In genomic region chr1:153709451-153709850, GRCm38 (mm10) we compare ENCODE assay signal across 24 mouse cellular contexts. TPM values are rescaled to one million over a fixed set of nuclear protein-coding genes. Genes with fewer than 3 reads are reported as not detected.
DNase-seq lines count a peak whose midpoint lies in the region; ATAC-seq lines count a peak whose summit lies in the region.
"Had no signal": no experiment of that assay in that cellular context is flagged by ENCODE, and none has a peak within 500 bp of the region (broad histone marks: within the 10 kb centered on the region; RNA-seq: fewer than 3 reads in every experiment).

No protein-coding gene starts in this region.

- no peak overlapping the region for H3K9ac ChIP-seq in heart, embryonic 13.5 days
- no peak overlapping the region for H3K9ac ChIP-seq in hindbrain, embryonic 14.5 days
- H3K9ac ChIP-seq: embryonic facial prominence, embryonic 15.5 days; hindbrain, embryonic 15.5 days; intestine, embryonic 15.5 days; liver, postnatal 0 days had no signal

- H3K27ac ChIP-seq in heart, embryonic 13.5 days (replicated peaks): 0 out of 2 replicates have a peak overlapping the region, but pooled peaks have one; percentile 12
- H3K27ac ChIP-seq in hindbrain, embryonic 14.5 days: no peak overlapping the region
- H3K27ac ChIP-seq: embryonic facial prominence, embryonic 15.5 days; heart, adult 2 months; hindbrain, embryonic 15.5 days; intestine, embryonic 15.5 days; midbrain, embryonic 10.5 days had no signal

- H3K27me3 ChIP-seq in heart, embryonic 13.5 days (replicated peaks): no peaks in the 10 kb centered on the region
- H3K27me3 ChIP-seq in hindbrain, embryonic 14.5 days (ENCODE audit: control insufficient read depth, insufficient read depth, low read length): no peaks in the 10 kb centered on the region
- H3K27me3 ChIP-seq: embryonic facial prominence, embryonic 15.5 days; hindbrain, embryonic 15.5 days; intestine, embryonic 15.5 days had no signal

- H3K36me3 ChIP-seq in heart, embryonic 13.5 days: no peaks in the 10 kb centered on the region
- H3K36me3 ChIP-seq in hindbrain, embryonic 14.5 days (replicated peaks; ENCODE audit: control insufficient read depth, insufficient read depth): no peaks in the 10 kb centered on the region
- H3K36me3 ChIP-seq: embryonic facial prominence, embryonic 15.5 days; hindbrain, embryonic 15.5 days; intestine, embryonic 15.5 days; midbrain, embryonic 10.5 days had no signal

- H3K4me3 ChIP-seq in heart, embryonic 13.5 days: no peak overlapping the region
- H3K4me3 ChIP-seq in hindbrain, embryonic 14.5 days (replicated peaks; ENCODE audit: low read length): no peak overlapping the region
- H3K4me3 ChIP-seq: embryonic facial prominence, embryonic 15.5 days; heart, adult 2 months; hindbrain, embryonic 15.5 days; intestine, embryonic 15.5 days; midbrain, embryonic 10.5 days had no signal

- 46% methylated on average over 5 of the region's 5 CpGs for WGBS in heart, embryonic 13.5 days
- WGBS in hindbrain, embryonic 14.5 days: 75% methylated on average over 5 of the region's 5 CpGs

- H3K4me2 ChIP-seq in heart, embryonic 13.5 days: no peak overlapping the region
- no peak overlapping the region for H3K4me2 ChIP-seq in hindbrain, embryonic 14.5 days (replicated peaks)
- H3K4me2 ChIP-seq: embryonic facial prominence, embryonic 15.5 days; hindbrain, embryonic 15.5 days; intestine, embryonic 15.5 days had no signal

- no peaks in the 10 kb centered on the region; the same call in 1 of the 2 replicates for H3K9me3 ChIP-seq in heart, embryonic 13.5 days
- no peaks in the 10 kb centered on the region for H3K9me3 ChIP-seq in hindbrain, embryonic 14.5 days (ENCODE audit: control insufficient read depth, low read length)
- H3K9me3 ChIP-seq: embryonic facial prominence, embryonic 15.5 days; hindbrain, embryonic 15.5 days; intestine, embryonic 15.5 days; midbrain, embryonic 10.5 days had no signal

- peaks cover 20% of the 10 kb centered on the region for H3K4me1 ChIP-seq in heart, embryonic 13.5 days
- 0 out of 2 replicates have a peak, but pooled peaks cover under 1% of the 10 kb centered on the region for H3K4me1 ChIP-seq in hindbrain, embryonic 14.5 days (replicated peaks; ENCODE audit: control insufficient read depth, insufficient read depth, low read length)

- no peak for ATAC-seq in heart, embryonic 13.5 days (ENCODE audit: extremely low read depth, insufficient number of reproducible peaks, low FRiP score, low TSS enrichment)
- peak; percentile 28 for ATAC-seq in activated CD4-positive, CD25-positive, alpha-beta regulatory T cell, adult 4 months
- peak; percentile 69 for ATAC-seq in megakaryocyte progenitor cell, adult 5-6 weeks (replicated peaks; ENCODE audit: poor library complexity)
- ATAC-seq in hindbrain, embryonic 14.5 days (ENCODE audit: low FRiP score): no peak
- ATAC-seq: forebrain, embryonic 14.5 days; intestine, embryonic 15.5 days; liver, postnatal 0 days had no signal

- DNase-seq in heart, adult 8-10 months (ENCODE audit: low spot score): no peak
- DNase-seq in A20 (ENCODE audit: low read depth, low spot score): peak; percentile 46
- no peak for DNase-seq in c-Kit-positive CD71-positive TER-119-positive erythroid progenitor cells, embryonic 14.5 days (ENCODE audit: low spot score)
- no peak for DNase-seq in hindbrain, embryonic 14.5 days (ENCODE audit: low spot score)
- DNase-seq: cerebellum, adult 18-20 months; cerebellum, postnatal 25 days; gastrocnemius, postnatal 14 days; heart, adult 2 months; heart, postnatal 4 days; kidney, postnatal 36 days; layer of hippocampus, postnatal 36 days; liver, postnatal 0 days; lung, postnatal 36 days had no signal

RNA-seq across cellular contexts. Expression of gene Rgs16, which starts 30.7 kb away (rescaled TPM):
- 5.7 and 6.8 TPM in 2 replicates for polyA plus RNA-seq in heart, embryonic 13.5 days (2015; fragmentation: Nextera tagmentation; extraction: Ambion mirVana)
- 1 to 10 TPM; 1.2 to 2.6 (median 2.0) TPM for total RNA-seq in heart, adult 8-10 months (2022)
- polyA plus RNA-seq in activated CD4-positive, CD25-positive, alpha-beta regulatory T cell, adult 4 months (2017; shearing (Covaris generic)): 10 to 100 TPM in 1 of 2 experiments, 1 to 10 TPM in 1; 5.6 to 27.5 TPM
- total RNA-seq in megakaryocyte progenitor cell, adult 5-6 weeks (2015): not detected in 2 replicates
- 0.44 TPM in 1 of 2 replicates, not detected in the other for total RNA-seq in megakaryocyte progenitor cell, adult 5-6 weeks (2017)
- polyA plus RNA-seq in hindbrain, embryonic 14.5 days (2014; fragmentation: Nextera tagmentation; extraction: Ambion mirVana): 6.5 and 6.8 TPM in 2 replicates

RNA-seq across cellular contexts. Expression of gene Rnasel, which starts 39.8 kb away (rescaled TPM):
- polyA plus RNA-seq in heart, embryonic 13.5 days (2015; fragmentation: Nextera tagmentation; extraction: Ambion mirVana): 13.9 and 17.3 TPM in 2 replicates
- 1 to 10 TPM; 3.8 to 4.4 (median 3.9) TPM for total RNA-seq in heart, adult 8-10 months (2022)
- 10 to 100 TPM; 38.6 to 49.7 TPM for polyA plus RNA-seq in activated CD4-positive, CD25-positive, alpha-beta regulatory T cell, adult 4 months (2017; shearing (Covaris generic))
- 41.4 and 52.2 TPM in 2 replicates for total RNA-seq in megakaryocyte progenitor cell, adult 5-6 weeks (2015)
- 46.4 and 58.3 TPM in 2 replicates for total RNA-seq in megakaryocyte progenitor cell, adult 5-6 weeks (2017)
- polyA plus RNA-seq in hindbrain, embryonic 14.5 days (2014; fragmentation: Nextera tagmentation; extraction: Ambion mirVana): 37.2 and 40.9 TPM in 2 replicates

RNA-seq across cellular contexts. Expression of gene Rgs8, which starts 56.6 kb away (rescaled TPM):
- polyA plus RNA-seq in heart, embryonic 13.5 days (2015; fragmentation: Nextera tagmentation; extraction: Ambion mirVana): 0.56 and 0.60 TPM in 2 replicates
- total RNA-seq in heart, adult 8-10 months (2022): not detected
- polyA plus RNA-seq in activated CD4-positive, CD25-positive, alpha-beta regulatory T cell, adult 4 months (2017; shearing (Covaris generic)): under 1 TPM in 1 of 2 experiments, not detected in 1; 0.09 TPM
- 0.17 and 1.1 TPM in 2 replicates for total RNA-seq in megakaryocyte progenitor cell, adult 5-6 weeks (2015)
- total RNA-seq in megakaryocyte progenitor cell, adult 5-6 weeks (2017): 0.25 and 0.37 TPM in 2 replicates
- 16.4 and 19.7 TPM in 2 replicates for polyA plus RNA-seq in hindbrain, embryonic 14.5 days (2014; fragmentation: Nextera tagmentation; extraction: Ambion mirVana)
- total RNA-seq: adrenal gland, adult 18-20 months; heart, adult 2 months had no signal
- polyA plus RNA-seq: liver, adult 2 months; liver, postnatal 0 days; urinary bladder, adult 2 months had no signal

Comparison
In these comparisons a context has a peak if more than half of its experiments do, and no peak if none do; other contexts are left out.
1. ATAC-seq: peak in activated CD4-positive, CD25-positive, alpha-beta regulatory T cell, adult 4 months (single experiment) and megakaryocyte progenitor cell, adult 5-6 weeks (single experiment); none in heart, embryonic 13.5 days (single experiment) and hindbrain, embryonic 14.5 days (single experiment).
2. RNA of gene Rgs8, which starts 56.6 kb away (polyA plus RNA-seq): 16.4 to 19.7 TPM in hindbrain, embryonic 14.5 days; 0.56 to 0.60 TPM in heart, embryonic 13.5 days and 0.09 TPM in activated CD4-positive, CD25-positive, alpha-beta regulatory T cell, adult 4 months; every median in the first group is over 10 times any median in the second.